Mouse (Mus musculus): ENCODE results near the gene Zkscan17.

Gene Zkscan17

DNA sequence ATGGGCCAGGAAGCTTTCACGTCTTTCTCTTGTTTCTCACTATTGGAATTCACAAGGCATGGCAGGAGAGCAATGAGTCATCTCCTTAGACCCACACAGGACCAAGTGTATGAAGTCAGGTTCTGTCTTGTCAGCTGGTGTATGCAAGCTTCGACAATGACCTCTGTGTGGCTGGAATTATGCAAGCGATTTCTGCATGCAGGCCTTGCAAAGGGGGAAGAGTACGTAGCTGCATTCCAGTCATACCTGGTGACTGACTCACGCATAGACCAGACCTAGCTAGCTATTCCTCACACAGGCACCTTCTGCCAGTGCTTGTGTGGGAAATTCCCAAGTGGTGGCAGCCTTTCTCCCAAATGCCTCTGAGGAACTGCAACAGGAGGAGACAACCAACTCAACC, 67.6 kb downstream of the Zkscan17 start:
- no peak for DNase-seq (ENCODE audit: low read depth, low spot score)

DNA sequence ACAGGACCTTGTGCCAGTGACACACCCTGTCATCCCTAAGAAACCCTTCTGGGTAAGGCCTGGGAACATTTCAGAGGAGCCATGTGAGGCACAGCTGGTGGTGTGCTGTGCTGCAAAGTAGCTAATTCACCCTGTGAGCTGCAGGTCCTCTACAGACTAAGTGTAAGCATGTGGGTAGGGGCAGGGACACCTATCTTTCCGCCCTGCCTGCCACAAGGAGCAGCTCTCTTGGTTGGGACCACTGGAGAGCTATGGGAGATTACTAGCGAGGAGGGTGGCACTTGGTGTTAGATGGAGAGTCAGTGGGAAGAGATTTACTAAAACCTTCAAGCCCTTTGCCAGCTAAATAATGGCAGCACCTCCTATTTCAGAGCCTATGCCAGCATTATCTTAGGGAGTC, 69.7 kb downstream of the Zkscan17 start:
- no peak for DNase-seq (ENCODE audit: low read depth, low spot score)

DNA sequence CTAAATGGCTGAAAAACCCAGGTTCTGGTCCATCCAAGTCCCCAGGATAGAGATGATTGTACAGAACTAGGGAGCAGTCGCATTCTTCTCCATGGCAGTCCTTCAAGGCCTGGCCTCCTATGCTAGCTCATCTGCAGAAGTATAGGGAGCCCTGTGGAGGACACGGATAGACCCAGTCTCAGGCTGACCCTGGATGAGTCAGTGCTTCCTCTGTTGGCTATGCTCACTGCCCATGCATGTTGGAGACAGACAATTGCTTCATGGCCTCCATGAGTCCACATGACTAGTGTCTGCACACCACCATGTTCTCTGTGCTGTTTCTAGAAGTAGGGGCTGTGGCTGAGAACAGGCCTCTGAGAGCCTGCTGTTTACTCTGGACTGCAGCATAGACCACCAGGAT, 70.2 kb downstream of the Zkscan17 start:
- no peak for DNase-seq (ENCODE audit: low read depth, low spot score)

DNA sequence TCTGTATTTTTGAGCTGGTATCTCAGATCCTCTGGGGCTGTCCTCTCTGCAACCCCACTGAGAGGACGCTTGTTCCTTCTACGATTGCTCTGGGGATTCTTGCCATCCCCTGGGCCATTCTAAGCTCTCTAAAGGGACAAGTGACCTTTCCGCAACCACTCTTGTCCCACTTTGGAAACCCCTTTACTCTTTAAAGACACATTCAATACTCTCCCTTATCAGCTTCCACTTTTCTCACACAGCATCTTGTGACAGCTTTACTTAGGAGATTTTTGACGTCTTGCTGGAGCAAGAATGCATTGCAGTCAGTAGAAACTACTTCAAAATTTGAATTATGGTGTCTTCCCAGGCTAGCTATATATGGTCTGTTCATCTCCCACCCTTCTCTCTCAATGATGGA, 75.5 kb downstream of the Zkscan17 start, which contains the start of gene Snap47:
Gene Snap47 (minus strand): TSS at position 101 of the 400 bp plus-strand sequence.
- no peak for DNase-seq (ENCODE audit: low read depth, low spot score)

DNA sequence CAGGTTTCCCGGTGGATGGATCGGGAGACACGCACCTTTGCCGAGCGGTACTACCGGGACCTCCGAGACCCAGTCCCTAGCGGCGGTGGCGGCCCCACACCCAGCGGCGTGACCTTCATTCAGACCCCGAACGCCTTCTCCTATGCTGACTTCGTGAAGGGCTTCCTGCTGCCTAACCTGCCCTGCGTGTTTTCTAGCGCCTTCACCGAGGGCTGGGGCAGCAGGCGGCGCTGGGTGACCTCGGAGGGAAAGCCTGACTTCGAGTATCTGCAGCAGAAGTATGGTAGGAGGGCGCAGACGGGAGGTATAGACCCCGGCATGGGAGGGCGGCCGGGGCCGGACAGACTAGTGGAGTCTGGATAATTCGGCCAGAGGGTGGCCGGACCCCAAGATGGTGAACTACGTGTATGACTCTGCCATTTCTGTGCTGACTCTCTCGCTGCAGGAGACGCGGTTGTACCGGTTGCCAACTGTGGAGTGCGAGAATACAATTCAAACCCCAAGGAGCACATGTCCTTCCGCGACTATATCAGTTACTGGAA, 76.2 kb downstream of the Zkscan17 start:
- no peak for DNase-seq (ENCODE audit: low read depth, low spot score)

DNA sequence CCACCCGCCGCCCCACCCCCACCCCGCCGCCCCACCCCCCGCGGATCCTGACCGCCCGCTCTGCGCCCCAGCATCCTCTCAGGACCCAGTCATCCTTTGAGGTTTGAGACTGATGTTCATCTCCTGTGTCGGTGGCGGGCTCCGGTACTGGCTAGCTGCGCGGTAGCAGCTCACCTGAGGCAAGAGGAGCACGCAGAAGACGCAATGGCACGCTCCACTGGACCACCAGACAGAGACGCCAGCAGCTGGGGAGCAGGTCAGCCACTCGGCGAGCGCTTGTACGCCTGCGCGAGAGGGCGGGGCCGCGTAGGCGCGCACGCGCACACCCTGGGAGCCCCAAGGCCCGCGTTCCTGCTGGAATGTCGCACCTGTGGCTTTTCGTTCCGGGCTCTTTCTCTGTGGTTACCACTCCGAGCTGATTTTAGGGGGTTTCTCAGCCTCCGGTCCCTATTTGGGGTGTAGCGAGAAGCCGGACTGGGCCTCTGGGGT, 76.8 kb downstream of the Zkscan17 start, which contains the start of gene Jmjd4:
Gene Jmjd4 (plus strand): TSS at position 305 of the 489 bp plus-strand sequence.
- DNase-seq (ENCODE audit: low read depth, low spot score) = peak; percentile 80

DNA sequence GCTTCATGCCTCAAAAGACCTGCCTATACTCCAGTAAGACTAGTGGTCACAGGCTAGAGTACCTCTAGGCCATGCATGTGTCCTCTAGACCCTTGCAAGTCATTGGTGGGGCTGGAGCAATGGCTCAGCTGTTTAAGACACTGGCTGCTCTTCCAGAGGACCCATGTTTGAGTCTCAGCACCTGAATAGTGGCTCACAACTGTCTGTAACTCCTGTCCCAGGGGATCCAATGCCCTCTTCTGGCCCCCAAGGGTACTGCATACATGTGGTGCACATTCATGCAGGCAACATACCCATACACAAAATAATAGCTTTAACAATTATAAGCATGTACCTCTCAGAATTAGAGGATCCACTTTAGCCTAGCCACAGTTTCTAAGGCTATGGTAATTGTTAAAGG, 83.4 kb downstream of the Zkscan17 start:
- DNase-seq (ENCODE audit: low read depth, low spot score) = no peak

DNA sequence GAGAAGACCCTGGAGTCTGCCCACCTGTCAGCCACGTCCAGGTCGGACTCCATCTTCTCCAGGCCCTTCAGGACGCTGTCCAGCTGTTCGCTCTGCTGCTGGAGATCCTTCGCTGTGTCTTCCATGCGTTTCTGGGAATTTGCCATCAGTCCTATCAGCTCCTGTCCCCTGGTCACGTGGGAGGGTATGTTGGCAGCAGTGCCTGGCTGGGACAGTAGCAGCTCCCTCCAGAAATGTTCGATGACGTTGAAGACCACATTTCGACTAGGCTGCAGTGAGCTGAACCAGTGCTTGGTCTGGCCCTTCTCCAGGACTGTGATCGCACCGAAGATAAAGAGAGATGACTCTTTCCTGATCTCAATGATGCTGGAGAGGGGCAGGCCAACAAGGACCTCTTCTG, 88.6 kb downstream of the Zkscan17 start:
- no peak for DNase-seq (ENCODE audit: low read depth, low spot score)

All from retina, adult 2 months (tissue).